Mouse (Mus musculus): ENCODE measurements around the gene Nedd8. TPM values are rescaled to one million over a fixed set of nuclear protein-coding genes. Genes with fewer than 3 reads are reported as not detected.

Nedd8 gene
- polyA plus RNA-seq, 1 experiment from 2014 or later, result 325 TPM

GRCm38 (mm10) chr14:55707397-55707796 is 35.5 kb upstream of the Nedd8 start:
- Histone ChIP-seq H3K4me3 (replicated peaks) (no peak overlapping the region), H3K4me1 (replicated peaks) (peaks cover 37% of the 10 kb centered on the region), H3K27ac (no peak overlapping the region), H3K4me2 (no peak overlapping the region), H3K9ac (no peak overlapping the region), H3K36me3 (no peaks in the 10 kb centered on the region), H3K27me3 (peaks cover 5% of the 10 kb centered on the region; the same call in 1 of the 2 replicates), H3K9me3 (replicated peaks) (no peaks in the 10 kb centered on the region)
- ATAC-seq (ENCODE audit: low read depth) (peak; percentile 68), DNase-seq (peak; percentile 26)
- WGBS (ENCODE audit: insufficient replicate concordance), result 7% methylated on average over 5 of the region's 5 CpGs

GRCm38 (mm10) chr14:55706051-55706600 is 34.2 kb upstream of the Nedd8 start:
- Histone ChIP-seq H3K9me3 (replicated peaks) (no peaks in the 10 kb centered on the region), H3K4me1 (replicated peaks) (peaks cover 32% of the 10 kb centered on the region), H3K4me2 (no peak overlapping the region), H3K36me3 (no peaks in the 10 kb centered on the region), H3K27me3 (no peaks in the 10 kb centered on the region), H3K27ac (no peak overlapping the region), H3K4me3 (replicated peaks) (no peak overlapping the region), H3K9ac (no peak overlapping the region)
- 44% methylated on average over 8 of the region's 8 CpGs for WGBS (ENCODE audit: insufficient replicate concordance)
- no peak for DNase-seq
- 0 out of 2 replicates have a peak, but pooled peaks have one; percentile 6 for ATAC-seq (ENCODE audit: low read depth)

- H3K27ac ChIP-seq, result no peak overlapping the region
These were observed 30.8 kb upstream of the Nedd8 start for GRCm38 (mm10) chr14:55702761-55703160.

GRCm38 (mm10) chr14:55701131-55701530 is 29.2 kb upstream of the Nedd8 start:
- Histone ChIP-seq H3K27me3 (no peaks in the 10 kb centered on the region), H3K4me3 (replicated peaks) (no peak overlapping the region), H3K36me3 (no peaks in the 10 kb centered on the region), H3K9ac (no peak overlapping the region), H3K27ac (no peak overlapping the region), H3K9me3 (replicated peaks) (no peaks in the 10 kb centered on the region), H3K4me1 (replicated peaks) (peaks cover 11% of the 10 kb centered on the region), H3K4me2 (no peak overlapping the region)
- DNase-seq (no peak), ATAC-seq (ENCODE audit: low read depth) (no peak)
- 68% methylated on average over 9 of the region's 9 CpGs for WGBS (ENCODE audit: insufficient replicate concordance)

More at GRCm38 (mm10) chr14:55702761-55703160, 30.8 kb upstream of the Nedd8 start:
- Histone ChIP-seq H3K9ac (no peak overlapping the region), H3K9me3 (replicated peaks) (no peaks in the 10 kb centered on the region), H3K27me3 (no peaks in the 10 kb centered on the region), H3K4me1 (replicated peaks) (peaks cover 27% of the 10 kb centered on the region), H3K36me3 (no peaks in the 10 kb centered on the region), H3K4me2 (no peak overlapping the region), H3K4me3 (replicated peaks) (no peak overlapping the region)
- DNase-seq, result no peak
- WGBS (ENCODE audit: insufficient replicate concordance), result 70% methylated on average over 6 of the region's 6 CpGs
- no peak for ATAC-seq (ENCODE audit: low read depth)

GRCm38 (mm10) chr14:55697226-55697625 is 25.3 kb upstream of the Nedd8 start:
- 42% methylated on average over 4 of the region's 4 CpGs for WGBS (ENCODE audit: insufficient replicate concordance)
- H3K27me3 ChIP-seq, result no peaks in the 10 kb centered on the region
- no peak overlapping the region for H3K4me2 ChIP-seq
- ATAC-seq (ENCODE audit: low read depth), result no peak
- no peak overlapping the region for H3K4me3 ChIP-seq (replicated peaks)
- H3K9me3 ChIP-seq (replicated peaks), result peaks cover 3% of the 10 kb centered on the region; the same call in 1 of the 2 replicates
- H3K9ac ChIP-seq, result no peak overlapping the region
- no peak for DNase-seq
- 0 out of 2 replicates have a peak, but pooled peaks cover 3% of the 10 kb centered on the region for H3K4me1 ChIP-seq (replicated peaks)
- H3K36me3 ChIP-seq, result no peaks in the 10 kb centered on the region
- peak overlapping the region; percentile 45; the same call in 1 of the 2 replicates for H3K27ac ChIP-seq

GRCm38 (mm10) chr14:55689433-55689832 is 17.5 kb upstream of the Nedd8 start:
- 0 out of 2 replicates have a peak, but pooled peaks cover 5% of the 10 kb centered on the region for H3K27me3 ChIP-seq
- DNase-seq (no peak), ATAC-seq (ENCODE audit: low read depth) (no peak)
- H3K4me3 ChIP-seq (replicated peaks), result no peak overlapping the region
- H3K4me1 ChIP-seq (replicated peaks), result no peaks in the 10 kb centered on the region
- H3K9ac ChIP-seq, result no peak overlapping the region
- H3K27ac ChIP-seq, result no peak overlapping the region
- peaks cover 3% of the 10 kb centered on the region; the same call in 1 of the 2 replicates for H3K9me3 ChIP-seq (replicated peaks)
- H3K4me2 ChIP-seq, result no peak overlapping the region
- 66% methylated on average over 10 of the region's 10 CpGs for WGBS (ENCODE audit: insufficient replicate concordance)
- no peaks in the 10 kb centered on the region for H3K36me3 ChIP-seq

- no peaks in the 10 kb centered on the region for H3K27me3 ChIP-seq
- DNase-seq (no peak), ATAC-seq (ENCODE audit: low read depth) (peak; percentile 2; the same call in 1 of the 2 replicates)
- H3K4me2 ChIP-seq, result peak overlapping the region; percentile 91
- WGBS (ENCODE audit: insufficient replicate concordance), result 15% methylated on average over 3 of the region's 3 CpGs
- H3K9me3 ChIP-seq (replicated peaks), result no peaks in the 10 kb centered on the region
- peak overlapping the region; percentile 89 for H3K9ac ChIP-seq
- peaks cover 30% of the 10 kb centered on the region for H3K4me1 ChIP-seq (replicated peaks)
- H3K36me3 ChIP-seq, result peaks cover 33% of the 10 kb centered on the region
- peak overlapping the region; percentile 87 for H3K4me3 ChIP-seq (replicated peaks)
- H3K27ac ChIP-seq, result peak overlapping the region; percentile 91
These were observed 10.2 kb upstream of the Nedd8 start for GRCm38 (mm10) chr14:55682118-55682493.

GRCm38 (mm10) chr14:55681160-55682117 is 9.5 kb upstream of the Nedd8 start, which contains the start of gene Tinf2:
TSS of gene Tinf2 (minus strand) at chr14:55681820.
- DNase-seq (peak; percentile 93), ATAC-seq (ENCODE audit: low read depth) (peak; percentile 94)
- Histone ChIP-seq H3K9me3 (replicated peaks) (no peaks in the 10 kb centered on the region), H3K27me3 (no peaks in the 10 kb centered on the region), H3K4me1 (replicated peaks) (peaks cover 30% of the 10 kb centered on the region), H3K36me3 (peaks cover 40% of the 10 kb centered on the region), H3K4me3 (replicated peaks) (peak within 1 kb of the TSS; percentile 87), H3K27ac (peak within 1 kb of the TSS; percentile 91), H3K4me2 (peak within 1 kb of the TSS; percentile 91), H3K9ac (peak within 1 kb of the TSS; percentile 89)
- WGBS (ENCODE audit: insufficient replicate concordance), result under 1% methylated on average over 66 of the region's 66 CpGs

- no peaks in the 10 kb centered on the region for H3K27me3 ChIP-seq
- DNase-seq (no peak), ATAC-seq (ENCODE audit: low read depth) (no peak)
- 72% methylated on average over 4 of the region's 4 CpGs for whole genome bisulfite sequencing (ENCODE audit: insufficient replicate concordance)
- H3K9ac ChIP-seq, result no peak overlapping the region
- peaks cover 38% of the 10 kb centered on the region for H3K4me1 ChIP-seq (replicated peaks)
- H3K4me2 ChIP-seq, result no peak overlapping the region
- no peak overlapping the region for H3K27ac ChIP-seq
- H3K4me3 ChIP-seq (replicated peaks), result no peak overlapping the region
- no peaks in the 10 kb centered on the region for H3K9me3 ChIP-seq (replicated peaks)
- H3K36me3 ChIP-seq, result peaks cover 58% of the 10 kb centered on the region
These were observed 5.7 kb upstream of the Nedd8 start for GRCm38 (mm10) chr14:55677615-55678014.

- Histone ChIP-seq H3K36me3 (peaks cover 45% of the 10 kb centered on the region), H3K27me3 (no peaks in the 10 kb centered on the region), H3K4me1 (replicated peaks) (peaks cover 47% of the 10 kb centered on the region), H3K27ac (peak overlapping the region; percentile 90), H3K4me2 (peak overlapping the region; percentile 93), H3K9me3 (replicated peaks) (no peaks in the 10 kb centered on the region), H3K9ac (peak overlapping the region; percentile 85), H3K4me3 (replicated peaks) (peak overlapping the region; percentile 86)
- 59% methylated on average over 7 of the region's 7 CpGs for WGBS (ENCODE audit: insufficient replicate concordance)
- DNase-seq, result no peak
- no peak for ATAC-seq (ENCODE audit: low read depth)
These were observed 777 bp upstream of the Nedd8 start for GRCm38 (mm10) chr14:55672741-55673060.

GRCm38 (mm10) chr14:55671486-55671832 is 465 bp downstream of the Nedd8 start:
- H3K27me3 ChIP-seq, result no peaks in the 10 kb centered on the region
- peak overlapping the region; percentile 90 for H3K27ac ChIP-seq
- H3K4me3 ChIP-seq (replicated peaks), result peak overlapping the region; percentile 86
- peak overlapping the region; percentile 85 for H3K9ac ChIP-seq
- H3K4me1 ChIP-seq (replicated peaks), result peaks cover 47% of the 10 kb centered on the region
- H3K9me3 ChIP-seq (replicated peaks), result no peaks in the 10 kb centered on the region
- H3K4me2 ChIP-seq, result peak overlapping the region; percentile 93
- peak; percentile 22 for ATAC-seq (ENCODE audit: low read depth)
- H3K36me3 ChIP-seq, result peaks cover 37% of the 10 kb centered on the region
- WGBS (ENCODE audit: insufficient replicate concordance), result under 1% methylated on average over 12 of the region's 12 CpGs
- DNase-seq, result no peak

Measured in liver, embryonic 13.5 days (tissue).